Mouse (Mus musculus): ENCODE data around the gene Trim47.

Gene Trim47

DNA sequence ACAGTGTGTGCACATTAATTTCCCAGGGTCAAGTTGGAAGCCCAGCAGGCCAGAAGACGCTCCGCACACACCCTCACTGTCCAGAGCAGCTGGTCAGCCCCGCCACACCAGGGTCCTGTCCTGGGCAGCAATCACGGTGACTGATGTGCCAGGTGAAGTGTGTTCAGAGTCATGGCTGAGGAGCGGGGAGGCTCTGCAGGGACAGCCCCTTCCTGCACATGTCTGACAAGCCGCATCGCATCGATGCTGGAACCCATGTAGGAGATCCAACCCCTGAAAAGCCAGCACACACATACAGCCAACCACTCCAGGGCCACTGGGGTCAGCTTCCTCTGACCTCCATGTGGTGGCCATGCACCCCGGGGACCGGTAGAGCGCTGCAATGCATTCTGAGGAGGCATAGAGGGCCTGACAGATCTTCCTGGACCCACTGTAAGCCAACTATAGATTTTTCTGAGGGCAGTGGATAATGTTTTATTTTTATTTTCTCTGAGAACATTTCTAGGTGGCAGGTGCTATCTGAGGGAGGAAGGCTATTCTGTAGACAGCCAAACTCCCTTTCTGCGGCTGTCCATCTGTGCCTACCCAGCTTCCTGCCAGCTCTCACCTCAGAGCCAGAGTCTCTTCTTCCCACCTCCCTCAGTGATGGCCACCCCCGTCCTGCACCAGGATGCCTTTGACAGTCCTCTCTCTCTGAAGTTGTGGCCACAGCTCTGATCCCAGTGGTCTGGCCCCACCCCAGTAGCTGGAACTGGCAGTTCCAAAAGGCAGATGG is 65.2 kb downstream of the Trim47 start:
- DNase-seq: no peak

GRCm38 (mm10) chr11:116060596-116060995 is 66.4 kb downstream of the Trim47 start:
- DNase-seq: no peak

- no peak for DNase-seq
Measured at GRCm38 (mm10) chr11:116059691-116060025, 67.4 kb downstream of the Trim47 start.

DNA sequence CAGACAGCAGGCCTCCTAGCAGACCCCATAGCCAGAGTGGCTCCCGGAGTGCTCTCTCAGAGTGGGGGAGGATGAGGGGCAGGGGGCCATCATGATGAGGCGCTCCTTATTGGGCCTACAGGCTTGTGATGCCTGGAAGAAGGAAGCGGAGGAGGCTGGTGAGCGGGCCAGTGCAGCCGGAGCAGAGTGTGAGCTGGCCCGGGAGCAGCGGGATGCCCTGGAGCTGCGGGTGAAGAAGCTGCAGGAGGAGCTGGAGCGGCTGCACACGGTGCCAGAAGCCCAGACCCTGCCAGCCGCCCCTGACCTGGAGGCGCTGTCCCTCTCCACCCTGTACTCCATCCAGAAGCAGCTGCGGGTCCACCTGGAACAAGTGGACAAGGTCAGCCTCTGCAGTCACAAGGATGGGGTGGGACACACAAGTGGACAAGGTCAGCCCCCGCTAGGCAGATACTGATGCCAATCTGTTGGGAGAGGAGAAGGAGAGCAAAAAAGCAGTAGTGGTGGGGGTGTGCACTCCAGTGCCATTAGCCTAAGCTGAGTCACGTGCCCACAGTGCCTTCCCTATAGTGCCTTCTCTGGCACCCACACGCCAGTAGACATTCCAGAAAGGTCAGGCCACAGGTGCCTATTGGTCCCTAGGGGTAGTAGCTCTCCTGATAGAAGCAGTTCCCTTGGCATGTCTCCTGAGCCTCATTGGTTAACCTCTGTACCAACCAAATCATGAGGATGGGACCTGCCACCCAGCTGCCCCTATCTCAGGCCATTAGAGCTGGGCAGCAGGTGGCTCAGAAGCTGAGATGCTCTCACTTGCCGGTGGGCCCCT is 67.9 kb downstream of the Trim47 start:
- no peak for DNase-seq

GRCm38 (mm10) chr11:116058022-116058614 is 68.9 kb downstream of the Trim47 start:
- no peak for DNase-seq

- DNase-seq: no peak
Measured at GRCm38 (mm10) chr11:116057237-116057881, 69.7 kb downstream of the Trim47 start.

DNA sequence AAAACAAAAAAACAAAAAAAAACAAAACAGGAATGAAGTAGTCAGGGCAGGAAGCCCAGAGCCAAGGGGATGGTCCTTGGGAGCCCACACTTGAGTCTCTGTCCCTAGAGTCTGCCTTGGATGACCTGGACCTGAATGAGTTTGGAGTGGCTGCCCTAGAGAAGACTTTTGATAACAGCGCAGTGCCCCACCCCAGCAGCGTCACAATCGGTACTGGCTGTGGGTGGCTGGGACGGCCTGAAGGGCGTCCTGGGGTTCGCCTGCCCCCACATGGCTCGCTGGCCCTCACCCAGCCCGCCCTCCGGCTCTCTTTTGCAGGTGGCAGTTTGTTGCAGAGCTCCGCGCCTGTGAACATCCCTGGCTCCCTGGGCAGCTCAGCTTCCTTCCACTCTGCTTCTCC is 71.1 kb downstream of the Trim47 start:
- DNase-seq: no peak

Data from embryo, embryonic 11 days (tissue).